Mouse (Mus musculus) neural tube, embryonic 14.5 days (tissue): ENCODE data around the gene Ciz1. TPM values are rescaled to one million over a fixed set of nuclear protein-coding genes. Genes with fewer than 3 reads are reported as not detected.
A peak's percentile ranks its signal among the peaks of the same experiment; 100 is the strongest.

Experiments
- ATAC-seq: fragments of 200-750 bp; cut with Nextera tagmentation; 2 replicates; pipeline ENCODE4 v1.8.0; 2017; ENCODE audit warnings: low read depth, mild to moderate bottlenecking, moderate TSS enrichment, moderate library complexity
- H3K27ac ChIP-seq: fragments of 300-500 bp; sonication (generic); 2 replicates; pipeline ENCODE4 v1.5.1; 2014; ENCODE audit warnings: low read depth, mild to moderate bottlenecking, control low read depth, low read length, moderate library complexity, mixed read lengths
- H3K27me3 ChIP-seq: fragments of 300-500 bp; sonication (generic); 2 replicates; pipeline ENCODE4 v1.6.1; 2014; ENCODE audit warnings: low read length; ENCODE audit not compliant: control insufficient read depth, insufficient read depth
- H3K36me3 ChIP-seq: fragments of 300-500 bp; sonication (generic); 2 replicates; pipeline ENCODE4 v1.6.1; 2014; ENCODE audit warnings: low read length, mixed read lengths; ENCODE audit not compliant: control insufficient read depth, insufficient read depth
- H3K4me1 ChIP-seq: fragments of 300-500 bp; sonication (generic); 2 replicates; pipeline ENCODE4 v1.6.1; 2014; ENCODE audit warnings: low read length; ENCODE audit not compliant: control insufficient read depth, insufficient read depth
- H3K4me2 ChIP-seq: fragments of 300-500 bp; sonication (generic); 2 replicates; pipeline ENCODE4 v1.6.1; 2014; ENCODE audit warnings: mild to moderate bottlenecking, low read depth, low read length, control low read depth
- H3K4me3 ChIP-seq: fragments of 300-500 bp; sonication (generic); 2 replicates; pipeline ENCODE4 v1.5.1; 2014; ENCODE audit warnings: low read depth, low read length, control low read depth, mixed read lengths
- H3K9ac ChIP-seq: fragments of 300-500 bp; sonication (generic); replicated peaks from 2 replicates; pipeline ENCODE4 v1.6.1; 2014; ENCODE audit warnings: low read depth, mild to moderate bottlenecking, control low read depth, low read length, mixed read lengths
- H3K9me3 ChIP-seq: fragments of 300-500 bp; sonication (generic); 2 replicates; pipeline ENCODE4 v1.6.1; 2016; ENCODE audit warnings: low read length; ENCODE audit not compliant: control insufficient read depth
- WGBS: fragments of 180-500 bp; shearing (Covaris S2); extraction: QIAGEN DNeasy Blood & Tissue Kit; methylation state at CpG from one replicate; pipeline ENCODE4 v1.1.7; 2014; 5-methylcytosine and 5-hydroxymethylcytosine counted together
- polyA plus RNA-seq: library from polyadenylated mRNA; unstranded; fragments of >200 nt; fragmentation: Nextera tagmentation; extraction: Ambion mirVana; gene quantifications from 2 replicates; pipeline ENCODE4 v1.2.1, GENCODE M21; 2014

The Ciz1 gene
- polyA plus RNA-seq, 1 experiment from 2014 or later = 47.7 TPM

GRCm38 (mm10) chr2:32423481-32424331, 71.6 kb downstream of the Ciz1 start:
- peaks cover 27% of the 10 kb centered on the region for H3K4me1 ChIP-seq
- ATAC-seq = peak; percentile 89; the same call in 1 of the 2 replicates

DNA sequence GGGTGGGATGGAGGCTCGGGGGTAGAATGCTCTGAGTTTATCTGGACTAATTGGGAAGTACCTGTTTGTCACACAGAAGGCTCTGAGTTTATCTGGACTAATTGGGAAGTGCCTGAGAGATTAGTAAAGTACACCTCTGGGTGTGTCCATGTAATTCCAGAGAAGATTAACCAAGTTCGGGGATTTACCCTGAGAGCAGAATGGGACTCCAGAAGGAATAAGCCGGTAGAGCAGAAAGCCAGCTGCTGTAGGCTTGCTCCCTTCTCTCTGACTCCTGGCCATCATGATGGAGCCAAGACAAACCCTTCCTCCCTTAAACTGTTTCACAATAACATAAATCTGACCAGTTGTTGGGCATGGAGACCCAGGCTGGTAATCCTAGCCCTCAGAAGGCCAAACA, 72.7 kb downstream of the Ciz1 start:
- no peak overlapping the region for H3K4me3 ChIP-seq
- no peak overlapping the region for H3K9ac ChIP-seq
- H3K9me3 ChIP-seq = no peaks in the 10 kb centered on the region
- H3K4me2 ChIP-seq = no peak overlapping the region
- no peak for ATAC-seq
- no peaks in the 10 kb centered on the region for H3K27me3 ChIP-seq
- H3K36me3 ChIP-seq = peaks cover 11% of the 10 kb centered on the region; the same call in 1 of the 2 replicates
- WGBS = 69% methylated on average over 3 of the region's 3 CpGs
- H3K4me1 ChIP-seq = peaks cover 37% of the 10 kb centered on the region
- H3K27ac ChIP-seq = peak overlapping the region; percentile 16

More at GRCm38 (mm10) chr2:32423481-32424331, 71.6 kb downstream of the Ciz1 start:
- Histone ChIP-seq H3K4me3 (peak overlapping the region; percentile 28), H3K27me3 (no peaks in the 10 kb centered on the region), H3K36me3 (peaks cover 21% of the 10 kb centered on the region), H3K9ac (peak overlapping the region; percentile 41), H3K27ac (peak overlapping the region; percentile 66), H3K4me2 (peak overlapping the region; percentile 59), H3K9me3 (no peaks in the 10 kb centered on the region)
- WGBS = 3% methylated on average over 14 of the region's 14 CpGs

DNA sequence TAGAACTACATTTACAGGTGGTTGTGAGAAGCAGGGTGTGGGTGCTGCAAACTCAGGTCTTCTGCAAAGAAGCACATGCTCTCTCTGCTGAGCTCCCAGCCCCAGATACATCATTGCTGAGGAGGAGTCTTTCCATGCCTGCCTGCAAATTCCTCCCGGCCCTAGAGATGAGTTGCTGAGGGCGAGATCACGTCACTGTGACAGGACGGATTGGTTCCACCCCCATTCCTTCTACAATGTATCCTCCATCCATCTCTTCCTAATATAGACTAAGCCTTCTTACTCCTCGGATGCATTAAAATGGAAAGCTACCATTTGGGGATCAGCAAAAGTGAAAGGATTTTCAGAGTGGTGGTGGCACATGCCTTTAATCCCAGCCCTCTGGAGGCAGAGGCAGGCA, 73.4 kb downstream of the Ciz1 start:
- H3K4me3 ChIP-seq = no peak overlapping the region
- no peak overlapping the region for H3K27ac ChIP-seq
- no peak for ATAC-seq
- peaks cover 4% of the 10 kb centered on the region; the same call in 1 of the 2 replicates for H3K36me3 ChIP-seq
- H3K4me1 ChIP-seq = peaks cover 44% of the 10 kb centered on the region
- WGBS = 80% methylated on average over 5 of the region's 5 CpGs
- H3K9me3 ChIP-seq = no peaks in the 10 kb centered on the region
- no peaks in the 10 kb centered on the region for H3K27me3 ChIP-seq
- H3K4me2 ChIP-seq = no peak overlapping the region
- H3K9ac ChIP-seq = no peak overlapping the region

DNA sequence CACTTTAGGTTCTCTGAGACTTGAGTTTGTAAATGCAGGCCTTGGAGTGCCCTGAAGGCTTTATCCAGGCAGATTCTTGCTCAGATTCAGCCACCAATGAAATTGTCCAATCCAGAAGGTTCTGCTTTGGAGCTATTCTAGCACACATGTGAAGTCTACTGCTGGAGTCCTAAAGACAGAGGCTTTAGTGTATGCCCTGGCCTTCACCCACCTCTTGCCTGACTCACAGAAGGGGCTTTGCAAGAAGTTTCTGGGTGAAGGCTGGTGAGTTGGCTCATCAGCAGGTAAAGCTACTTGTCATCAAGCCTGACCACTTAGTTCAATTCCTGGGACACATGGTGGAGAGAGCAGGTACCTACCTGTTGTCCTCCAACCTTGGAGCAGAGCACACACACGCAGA, 74.0 kb downstream of the Ciz1 start:
- H3K4me2 ChIP-seq = no peak overlapping the region
- no peaks in the 10 kb centered on the region for H3K27me3 ChIP-seq
- H3K27ac ChIP-seq = no peak overlapping the region
- no peaks in the 10 kb centered on the region for H3K9me3 ChIP-seq
- peaks cover 44% of the 10 kb centered on the region for H3K4me1 ChIP-seq
- no peak overlapping the region for H3K4me3 ChIP-seq
- H3K9ac ChIP-seq = no peak overlapping the region
- ATAC-seq = no peak
- H3K36me3 ChIP-seq = no peaks in the 10 kb centered on the region; the same call in 1 of the 2 replicates
- WGBS = 97% methylated on average over 1 of the region's 1 CpGs

- H3K9me3 ChIP-seq = no peaks in the 10 kb centered on the region
- no peaks in the 10 kb centered on the region for H3K36me3 ChIP-seq
- peak overlapping the region; percentile 54 for H3K4me3 ChIP-seq
- H3K27ac ChIP-seq = peak overlapping the region; percentile 74
- ATAC-seq = no peak
- H3K9ac ChIP-seq = 0 out of 2 replicates have a peak overlapping the region, but pooled peaks have one; percentile 50
- peaks cover 49% of the 10 kb centered on the region for H3K4me1 ChIP-seq
- WGBS = 83% methylated on average over 5 of the region's 5 CpGs
- no peaks in the 10 kb centered on the region for H3K27me3 ChIP-seq
- H3K4me2 ChIP-seq = peak overlapping the region; percentile 66
Measured at GRCm38 (mm10) chr2:32427720-32428119, 75.6 kb downstream of the Ciz1 start.

GRCm38 (mm10) chr2:32428262-32428722, 76.2 kb downstream of the Ciz1 start:
- no peaks in the 10 kb centered on the region for H3K9me3 ChIP-seq
- peak overlapping the region; percentile 50 for H3K9ac ChIP-seq
- H3K4me2 ChIP-seq = peak overlapping the region; percentile 66
- H3K4me3 ChIP-seq = peak overlapping the region; percentile 54
- H3K27ac ChIP-seq = peak overlapping the region; percentile 74
- ATAC-seq = peak; percentile 75
- 24% methylated on average over 8 of the region's 8 CpGs for WGBS
- H3K36me3 ChIP-seq = no peaks in the 10 kb centered on the region
- peaks cover 47% of the 10 kb centered on the region for H3K4me1 ChIP-seq
- H3K27me3 ChIP-seq = no peaks in the 10 kb centered on the region

DNA sequence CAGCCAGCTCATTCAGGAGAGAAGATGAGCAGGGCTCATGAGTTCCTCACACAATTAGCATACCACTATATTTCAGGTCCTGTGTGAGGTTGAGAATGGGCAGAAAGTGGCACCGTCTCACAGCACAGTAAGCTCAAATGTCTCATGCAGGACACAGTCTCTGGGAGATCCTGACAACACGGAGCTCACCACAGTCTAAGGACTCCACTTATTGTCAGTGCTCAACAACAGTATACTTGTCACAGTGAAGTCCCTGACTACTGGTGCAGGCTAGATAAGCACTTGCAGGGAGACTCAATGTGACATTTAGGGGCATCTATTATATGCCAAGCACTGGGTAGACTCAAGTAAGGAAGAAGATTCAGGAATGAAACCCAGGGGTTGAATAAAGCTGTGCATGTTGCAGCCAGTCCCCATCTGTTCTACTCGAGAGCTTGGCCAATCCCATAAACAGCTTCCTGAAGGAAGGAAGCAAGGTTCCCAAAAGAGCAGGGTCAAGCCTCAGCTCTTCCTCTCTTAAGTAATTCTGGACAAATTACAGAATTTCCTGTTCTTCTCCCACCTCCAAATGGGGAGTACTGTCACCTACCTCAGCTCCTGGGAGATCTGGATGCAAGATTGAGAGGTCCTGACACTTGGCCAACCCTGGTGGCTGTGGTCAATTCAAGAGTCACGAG, 77.2 kb downstream of the Ciz1 start:
- H3K4me2 ChIP-seq = peak overlapping the region; percentile 66
- no peaks in the 10 kb centered on the region for H3K36me3 ChIP-seq
- no peak for ATAC-seq
- H3K9ac ChIP-seq = peak overlapping the region; percentile 50
- peak overlapping the region; percentile 54 for H3K4me3 ChIP-seq
- no peaks in the 10 kb centered on the region for H3K9me3 ChIP-seq
- H3K27ac ChIP-seq = peak overlapping the region; percentile 74
- H3K4me1 ChIP-seq = peaks cover 39% of the 10 kb centered on the region
- WGBS = 60% methylated on average over 4 of the region's 4 CpGs
- no peaks in the 10 kb centered on the region for H3K27me3 ChIP-seq
